Mouse (Mus musculus): ENCODE measurements around the gene Ccdc78.

Ccdc78 gene

DNA sequence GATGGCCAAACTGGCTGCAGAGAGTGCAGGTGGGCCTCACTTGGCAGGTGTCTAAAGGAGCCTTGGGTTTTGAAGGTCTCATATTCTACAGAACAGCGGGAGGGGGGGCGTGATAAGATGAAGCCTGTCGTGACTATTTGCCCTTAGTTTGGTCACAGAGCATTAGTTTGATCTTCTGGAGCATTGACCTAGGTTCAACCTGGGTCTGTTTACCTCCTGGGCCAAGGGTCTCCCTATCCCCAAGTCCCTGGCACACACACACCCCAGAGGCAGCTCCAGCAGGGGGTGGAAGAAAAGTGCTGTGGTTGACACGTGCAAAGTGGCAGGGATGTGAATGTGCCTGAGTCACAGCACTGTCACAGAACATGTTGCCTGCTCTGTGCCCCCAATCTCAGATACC lies 24.5 kb downstream of the Ccdc78 start:
- DNase-seq (ENCODE audit: low read depth): no peak

DNA sequence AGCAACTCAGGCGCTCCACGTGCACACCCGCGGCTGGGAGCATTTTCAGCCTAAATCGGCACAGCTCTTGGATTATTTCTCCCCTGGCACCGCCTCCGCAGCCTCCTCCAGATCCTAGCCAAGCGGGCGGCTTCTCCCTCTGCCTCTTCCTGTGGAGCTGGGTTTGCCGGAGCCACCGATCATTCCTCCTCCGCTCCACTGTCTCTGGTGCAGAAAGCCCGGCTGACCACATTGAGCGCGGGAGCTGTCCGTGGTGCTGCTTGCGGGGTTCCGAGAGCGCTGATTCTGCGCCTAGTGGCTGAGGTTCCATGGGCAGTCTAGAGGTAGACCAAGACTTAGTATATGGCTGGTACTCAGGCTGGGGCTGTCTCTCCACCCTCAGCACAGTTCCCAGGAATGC lies 27.1 kb downstream of the Ccdc78 start:
- DNase-seq (ENCODE audit: low read depth): peak; percentile 94

DNA sequence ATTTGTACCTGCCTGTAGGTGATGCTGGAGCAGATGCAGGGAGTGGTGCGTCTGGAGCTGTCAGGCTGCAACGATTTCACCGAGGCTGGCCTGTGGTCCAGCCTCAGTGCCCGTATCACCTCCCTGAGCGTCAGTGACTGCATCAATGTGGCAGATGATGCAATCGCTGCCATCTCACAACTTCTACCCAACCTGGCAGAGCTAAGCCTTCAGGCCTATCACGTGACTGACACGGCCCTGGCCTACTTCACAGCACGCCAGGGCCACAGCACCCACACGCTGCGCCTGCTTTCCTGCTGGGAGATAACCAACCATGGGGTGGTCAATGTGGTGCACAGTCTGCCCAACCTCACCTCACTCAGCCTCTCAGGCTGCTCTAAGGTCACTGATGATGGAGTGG lies 31.3 kb downstream of the Ccdc78 start:
- no peak for DNase-seq (ENCODE audit: low read depth)

GRCm38 (mm10) chr17:25818851-25819780 lies 32.7 kb downstream of the Ccdc78 start:
- DNase-seq (ENCODE audit: low read depth): no peak

GRCm38 (mm10) chr17:25823452-25823851 lies 37.1 kb downstream of the Ccdc78 start, which contains the start of gene Wdr24:
Gene Wdr24 (plus strand): TSS chr17:25823627.
- DNase-seq (ENCODE audit: low read depth): peak; percentile 93

- DNase-seq (ENCODE audit: low read depth): no peak
Measured at GRCm38 (mm10) chr17:25824362-25825142, 38.2 kb downstream of the Ccdc78 start.

DNA sequence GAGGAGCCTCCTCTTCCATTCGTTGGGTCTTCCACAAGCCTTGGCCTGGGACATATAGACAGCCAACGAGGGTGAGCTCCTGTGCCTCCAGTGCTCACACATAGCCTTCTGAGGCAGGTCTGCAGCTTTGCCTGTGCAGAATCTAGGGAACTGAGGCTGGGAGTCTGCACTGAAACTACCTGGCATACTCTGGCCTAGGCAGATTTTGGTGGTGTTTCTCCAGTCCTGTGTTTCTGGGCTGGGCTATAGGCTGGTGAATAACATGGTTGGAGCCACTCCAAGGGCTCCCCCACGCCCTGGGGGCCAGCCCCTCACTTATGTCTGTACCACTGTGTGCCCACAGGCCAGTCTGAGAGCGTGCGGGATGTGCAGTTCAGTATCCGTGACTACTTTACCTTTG lies 38.9 kb downstream of the Ccdc78 start:
- DNase-seq (ENCODE audit: low read depth): no peak

- DNase-seq (ENCODE audit: low read depth): no peak
Measured at GRCm38 (mm10) chr17:25825984-25826570, 39.7 kb downstream of the Ccdc78 start.

GRCm38 (mm10) chr17:25827011-25827410 lies 40.6 kb downstream of the Ccdc78 start:
- no peak for DNase-seq (ENCODE audit: low read depth)

DNA sequence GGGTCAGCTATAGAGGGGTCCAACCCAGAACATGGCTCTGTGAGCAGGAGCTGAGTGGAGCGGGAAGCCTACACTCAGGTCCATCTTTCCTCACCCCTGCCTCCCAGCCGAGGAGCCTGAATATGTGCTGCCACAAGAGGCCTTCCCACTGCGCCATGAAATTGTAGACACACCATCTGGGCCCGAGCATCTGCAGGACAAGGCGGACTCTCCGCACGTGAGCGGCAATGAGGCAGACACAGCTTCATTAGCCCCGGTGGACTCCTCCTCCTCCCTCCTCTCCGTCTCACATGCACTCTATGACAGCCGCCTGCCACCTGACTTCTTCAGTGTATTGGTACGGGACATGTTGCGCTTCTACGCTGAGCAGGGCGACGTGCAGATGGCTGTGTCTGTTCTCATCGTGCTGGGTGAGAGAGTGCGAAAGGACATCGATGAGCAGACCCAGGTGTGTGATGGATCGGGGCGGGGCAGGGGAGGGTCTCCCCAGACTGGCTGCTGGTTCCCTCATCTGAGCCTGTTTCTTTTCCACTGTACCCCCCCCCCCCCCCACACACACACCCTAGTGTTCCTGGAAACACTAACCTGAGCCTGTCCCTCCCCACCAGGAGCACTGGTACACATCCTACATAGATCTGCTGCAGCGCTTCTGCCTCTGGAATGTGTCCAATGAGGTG lies 41.3 kb downstream of the Ccdc78 start:
- DNase-seq (ENCODE audit: low read depth): no peak

- no peak for DNase-seq (ENCODE audit: low read depth)
Measured at GRCm38 (mm10) chr17:25828223-25828594, 41.8 kb downstream of the Ccdc78 start.

- DNase-seq (ENCODE audit: low read depth): peak; percentile 81
Measured at GRCm38 (mm10) chr17:25828712-25829557, 42.6 kb downstream of the Ccdc78 start, which contains the start of gene Jmjd8. Gene Jmjd8 (plus strand): TSS chr17:25828867.

GRCm38 (mm10) chr17:25829558-25830017 lies 43.2 kb downstream of the Ccdc78 start:
- DNase-seq (ENCODE audit: low read depth): no peak

- DNase-seq (ENCODE audit: low read depth): no peak
Measured at GRCm38 (mm10) chr17:25830200-25830753, 43.9 kb downstream of the Ccdc78 start.

- no peak for DNase-seq (ENCODE audit: low read depth)
Measured at GRCm38 (mm10) chr17:25830806-25831431, 44.5 kb downstream of the Ccdc78 start.

GRCm38 (mm10) chr17:25831451-25832281 lies 45.3 kb downstream of the Ccdc78 start:
- peak; percentile 58 for DNase-seq (ENCODE audit: low read depth)

DNA sequence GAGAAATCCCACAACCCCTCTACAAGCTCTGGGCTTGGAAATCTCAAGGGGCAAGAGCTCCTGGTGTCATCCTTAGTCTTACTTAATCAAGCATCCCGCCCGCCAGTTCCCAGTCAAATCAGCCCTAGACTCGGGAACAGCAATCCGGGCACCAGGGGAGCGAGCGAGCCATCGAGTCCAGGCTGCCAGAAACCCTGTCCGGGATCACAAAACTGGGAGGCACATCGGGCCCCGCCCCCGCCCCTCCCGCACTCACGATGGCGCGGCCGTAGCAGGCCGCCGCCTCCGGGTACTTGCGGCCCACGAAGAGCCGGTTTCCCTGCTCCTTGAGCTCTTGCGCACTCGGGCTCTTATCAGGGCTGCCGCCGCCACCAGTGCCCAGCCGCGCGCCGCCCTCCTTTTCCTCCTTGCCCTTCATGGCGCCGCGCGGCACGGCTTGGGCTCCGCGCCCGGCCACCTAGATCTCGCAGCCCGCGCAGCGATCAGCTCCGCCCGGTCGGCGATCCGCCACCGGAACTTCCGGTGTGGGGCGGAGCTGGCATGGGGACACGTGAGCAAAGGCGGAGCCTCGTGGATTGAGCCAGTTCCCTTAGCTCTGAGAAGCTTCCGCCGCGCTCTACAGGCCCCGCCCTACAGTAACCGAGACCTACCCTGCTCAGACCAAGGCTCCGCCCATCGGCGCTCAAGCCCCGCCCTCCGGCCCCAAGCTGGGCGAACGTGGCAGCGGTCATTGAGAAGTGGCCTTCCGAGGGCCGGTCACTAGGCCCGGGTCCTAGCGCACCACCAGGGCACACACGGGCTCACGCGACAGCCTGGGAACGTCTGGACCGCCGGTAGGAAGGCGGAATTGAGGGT lies 46.3 kb downstream of the Ccdc78 start:
- DNase-seq (ENCODE audit: low read depth): peak; percentile 100

GRCm38 (mm10) chr17:25833291-25833663 lies 46.9 kb downstream of the Ccdc78 start, which contains the start of gene Stub1:
Gene Stub1 (minus strand): TSS chr17:25833404.
- peak; percentile 98 for DNase-seq (ENCODE audit: low read depth)
